Mouse (Mus musculus) embryo, embryonic 9.5 days (tissue): ENCODE data around the gene H2afv.
A peak's percentile ranks its signal among the peaks of the same experiment; 100 is the strongest.

Source experiments
- DNase-seq: peaks from one replicate; pipeline ENCODE4 v3.0.0-alpha.2; 2017; ENCODE audit errors: extremely low spot score

Gene H2afv

DNA sequence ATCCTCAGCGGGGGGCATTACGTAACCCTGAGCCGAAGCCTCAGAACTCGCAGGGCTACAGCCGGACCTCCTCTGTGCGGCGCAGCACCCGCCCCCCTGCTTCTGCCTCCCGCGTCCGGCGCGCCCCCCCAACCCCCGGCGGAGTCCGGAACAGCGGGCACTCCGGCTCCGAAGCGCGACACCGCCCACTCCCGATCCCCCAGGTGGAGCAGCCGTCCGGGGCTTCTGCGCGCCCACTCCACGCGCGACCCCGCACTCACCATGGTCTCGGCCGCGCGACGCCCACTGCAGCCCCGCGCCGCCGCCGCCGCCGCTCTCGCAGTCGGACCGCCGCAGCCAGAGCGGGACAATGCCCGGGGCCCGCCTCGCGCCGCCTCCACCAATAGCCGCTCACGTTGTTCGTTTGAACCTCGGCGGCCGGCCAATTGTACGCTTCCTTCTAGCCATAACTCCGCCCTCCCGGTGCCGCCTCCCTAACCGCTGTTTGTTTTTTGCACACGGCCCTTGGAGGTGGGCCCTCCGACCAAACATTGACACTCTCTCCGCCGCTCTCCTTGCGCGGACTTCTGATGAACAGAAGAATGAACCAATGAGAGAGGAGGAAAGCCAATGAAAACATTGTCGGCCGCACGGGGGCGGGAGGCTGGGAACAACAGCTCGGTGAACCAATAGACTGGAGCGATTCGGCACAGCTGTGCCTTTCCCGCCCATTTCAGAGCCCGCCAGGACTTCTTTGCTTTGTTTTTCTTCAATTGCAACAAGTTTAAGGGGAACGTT, at the start of gene H2afv:
Gene H2afv (minus strand): TSS at position 367 of the 777 bp plus-strand sequence.
- DNase-seq, result peak; percentile 99

DNA sequence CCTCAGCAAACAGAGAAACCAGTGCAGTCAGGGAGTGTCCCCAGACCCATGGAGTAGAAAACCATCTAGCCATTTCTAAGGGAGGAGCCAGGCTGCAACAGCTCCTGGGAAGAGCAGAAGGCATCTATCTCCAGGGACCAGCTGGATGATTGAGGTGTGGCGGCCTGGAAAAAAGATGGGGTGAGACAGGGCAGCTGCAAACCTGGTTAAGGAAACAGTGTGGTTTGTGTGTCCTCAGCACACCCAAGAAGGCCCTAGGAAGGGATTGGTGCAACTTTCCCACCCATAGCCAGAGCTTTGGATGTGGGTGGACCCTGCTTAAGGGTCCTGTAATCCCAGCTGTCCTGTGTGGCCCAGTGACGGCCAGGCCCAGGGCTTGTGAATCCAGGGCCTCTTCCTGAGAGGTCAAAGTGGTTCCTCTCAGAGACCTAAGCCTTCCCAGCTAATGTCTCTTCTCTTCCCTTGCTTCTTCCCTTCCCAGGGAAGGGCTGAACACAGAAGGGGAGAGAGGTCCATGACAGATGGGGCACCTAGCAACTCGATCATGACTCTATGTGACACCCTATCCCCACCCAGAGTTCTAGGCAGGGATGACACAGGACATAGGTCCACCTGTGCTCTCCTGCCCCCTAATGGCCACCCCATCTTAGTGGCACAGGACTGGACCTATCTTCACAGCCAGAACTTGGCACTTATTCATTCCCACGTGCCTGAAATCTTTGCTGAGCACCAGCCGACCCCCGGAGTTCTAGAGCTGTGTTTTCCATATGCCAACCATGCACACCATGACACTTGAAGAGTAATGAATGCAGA, 45.7 kb upstream of the H2afv start:
- no peak for DNase-seq

DNA sequence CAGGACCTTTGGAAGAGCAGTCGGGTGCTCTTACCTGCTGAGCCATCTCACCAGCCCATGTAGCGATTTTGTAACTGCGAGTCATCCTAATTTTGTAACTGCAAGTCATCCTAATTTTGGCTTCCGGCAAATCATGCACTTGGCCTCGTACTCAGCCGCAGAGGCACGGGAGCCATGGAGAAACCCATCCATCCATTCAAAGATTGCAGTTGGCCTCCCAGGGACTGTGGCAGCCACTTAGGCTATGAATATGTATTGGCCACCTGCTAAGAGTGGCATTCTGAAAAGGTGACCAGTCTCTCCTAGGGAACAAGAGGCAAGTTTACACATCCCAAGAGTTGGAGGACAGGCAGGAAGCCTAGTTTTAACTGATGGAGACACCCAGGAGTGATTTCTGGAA, 45.0 kb upstream of the H2afv start:
- no peak for DNase-seq

DNA sequence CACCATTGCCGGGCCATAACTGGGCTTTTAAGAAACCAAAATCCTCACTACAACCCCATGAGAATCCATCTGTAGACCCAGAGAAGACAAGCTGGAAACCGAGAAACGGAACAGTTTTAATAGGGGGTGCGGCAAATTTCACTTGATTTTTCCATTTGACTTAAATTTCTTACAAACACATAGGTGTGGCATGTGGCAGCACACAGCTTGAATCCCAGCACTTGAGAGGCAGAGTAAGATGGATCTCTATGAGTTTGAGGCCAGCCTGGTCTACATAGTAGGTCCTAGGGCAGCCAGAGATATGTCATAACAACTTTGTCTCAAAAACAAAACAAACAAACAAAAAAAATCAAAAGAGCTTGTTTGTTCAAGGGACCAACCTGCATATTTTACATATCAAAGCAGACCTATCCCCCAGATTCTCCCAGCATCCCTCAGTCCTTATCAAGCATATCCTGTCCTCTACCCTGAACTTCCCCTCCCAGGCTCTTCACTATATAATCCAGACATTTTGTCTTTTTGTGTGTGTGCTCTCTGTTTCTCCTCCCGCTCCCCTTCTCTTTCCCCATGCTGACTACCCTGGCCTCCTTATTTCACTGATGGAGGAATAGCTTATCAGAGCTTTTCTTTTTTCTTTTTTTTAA, 43.9 kb upstream of the H2afv start:
- no peak for DNase-seq

DNA sequence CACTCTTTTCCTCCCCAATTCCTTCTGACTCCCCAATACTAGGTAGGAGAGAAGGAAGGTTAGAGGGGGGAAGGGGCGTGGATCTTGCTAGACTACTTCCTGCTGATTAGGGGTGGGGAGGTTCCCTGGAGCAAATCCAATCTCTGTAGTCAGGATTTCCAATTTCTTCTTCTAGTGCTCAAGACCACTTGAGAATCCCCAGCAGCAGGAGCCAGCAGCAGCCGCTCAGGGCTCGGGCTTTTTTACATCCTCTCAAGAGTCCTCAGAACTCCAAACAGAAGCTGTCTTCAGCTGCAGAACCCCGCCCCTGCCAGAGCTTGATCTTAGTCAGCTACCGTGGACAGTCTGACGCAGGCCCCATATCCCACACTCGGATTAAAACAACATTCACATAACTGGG, 43.3 kb upstream of the H2afv start:
- DNase-seq, result no peak

DNA sequence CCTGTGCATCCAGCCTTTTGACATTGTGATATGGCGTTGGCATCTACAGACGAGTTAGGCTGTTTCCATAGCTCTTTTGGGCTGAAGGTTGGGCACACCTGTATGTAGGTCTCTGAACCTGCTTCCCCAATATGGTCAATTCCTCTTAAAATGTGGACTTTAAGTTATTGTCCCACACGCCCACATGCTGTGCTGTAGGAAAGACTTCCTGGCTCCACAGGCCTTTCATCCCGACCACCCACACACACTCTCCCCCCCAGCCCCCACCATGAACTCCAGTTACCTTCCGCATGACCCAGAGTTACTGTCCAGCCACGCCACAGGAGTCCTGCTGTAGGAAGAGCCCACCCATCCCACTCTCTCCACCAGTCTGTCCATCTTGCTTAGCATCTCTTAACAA, 42.7 kb upstream of the H2afv start:
- DNase-seq, result no peak

DNA sequence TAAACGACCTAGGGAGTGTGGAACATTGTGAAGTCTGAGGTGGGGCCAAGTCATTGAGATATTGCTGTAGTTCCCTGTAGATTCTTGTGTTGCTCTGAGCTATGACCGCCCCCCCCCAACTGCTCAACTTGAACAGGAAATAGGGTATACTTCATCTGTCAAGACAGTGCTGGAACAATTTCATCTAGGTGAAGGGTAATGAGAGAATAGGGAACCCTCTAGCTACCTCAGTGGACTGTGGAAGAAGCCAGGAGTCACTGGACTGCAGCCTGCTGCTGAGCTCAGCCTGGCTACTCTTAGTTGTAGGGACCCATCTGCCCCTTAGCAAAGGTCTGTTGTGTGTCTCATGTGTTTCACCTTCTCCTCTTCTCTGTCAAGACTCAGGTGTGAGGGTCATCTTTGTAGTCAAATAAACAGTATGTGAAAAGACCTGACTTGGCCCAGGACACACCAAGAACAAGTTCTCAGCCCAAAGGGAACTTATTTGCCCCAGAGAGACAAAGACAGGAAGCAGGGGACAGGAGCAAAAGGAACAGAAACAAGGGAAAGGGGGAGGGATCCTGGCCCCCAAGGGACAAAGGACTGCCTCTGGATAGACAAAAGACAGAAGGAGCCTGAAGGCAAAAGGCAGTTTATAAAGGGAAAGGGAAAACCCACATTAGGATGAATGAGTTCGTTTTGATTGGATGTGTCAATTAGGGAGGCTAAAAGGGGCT, 40.2 kb upstream of the H2afv start:
- no peak for DNase-seq

DNA sequence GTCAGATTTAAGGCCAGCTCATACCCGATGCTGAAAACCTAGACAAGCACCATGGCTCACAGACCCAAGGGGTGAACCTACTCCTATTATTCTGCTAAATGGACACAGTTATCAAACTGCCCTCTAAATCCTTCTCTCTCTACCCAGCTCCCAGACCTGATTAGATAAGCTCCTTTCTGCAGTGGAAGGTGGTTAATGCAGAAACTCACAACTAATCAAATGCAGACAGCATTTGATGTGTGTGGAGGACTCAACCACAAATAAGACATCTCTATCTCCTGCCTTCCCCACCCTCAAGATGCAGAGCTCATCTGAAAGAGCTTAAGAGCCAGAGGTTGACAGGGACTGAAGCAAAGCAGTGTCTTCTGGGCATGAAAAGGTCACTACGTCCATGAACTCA, 38.9 kb upstream of the H2afv start:
- DNase-seq, result no peak

DNA sequence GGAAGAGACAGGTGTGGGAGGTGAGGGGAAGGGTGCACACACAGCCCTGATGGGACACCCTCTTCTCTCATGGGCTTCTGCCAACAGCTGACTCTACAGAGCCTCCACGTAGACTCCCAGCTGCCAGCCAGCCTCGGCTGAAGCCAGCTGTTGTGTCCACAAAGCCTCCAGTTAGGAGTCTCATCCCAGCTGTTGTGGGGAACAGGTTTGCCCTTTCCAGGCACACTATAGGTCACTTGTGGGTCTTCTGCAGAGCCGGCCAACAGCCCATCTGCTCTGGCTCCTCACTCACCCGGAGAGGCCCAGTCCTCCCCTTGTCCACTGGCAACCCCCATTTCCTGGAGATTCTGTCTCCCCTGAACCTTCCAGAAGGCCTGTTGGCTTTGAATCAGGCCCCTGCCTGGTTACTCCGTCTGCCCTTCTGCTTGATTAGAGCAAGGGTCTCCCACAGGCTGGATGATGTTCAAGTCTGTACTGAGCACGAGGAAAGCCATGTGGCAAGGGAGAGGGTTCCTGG, 37.5 kb upstream of the H2afv start:
- no peak for DNase-seq

DNA sequence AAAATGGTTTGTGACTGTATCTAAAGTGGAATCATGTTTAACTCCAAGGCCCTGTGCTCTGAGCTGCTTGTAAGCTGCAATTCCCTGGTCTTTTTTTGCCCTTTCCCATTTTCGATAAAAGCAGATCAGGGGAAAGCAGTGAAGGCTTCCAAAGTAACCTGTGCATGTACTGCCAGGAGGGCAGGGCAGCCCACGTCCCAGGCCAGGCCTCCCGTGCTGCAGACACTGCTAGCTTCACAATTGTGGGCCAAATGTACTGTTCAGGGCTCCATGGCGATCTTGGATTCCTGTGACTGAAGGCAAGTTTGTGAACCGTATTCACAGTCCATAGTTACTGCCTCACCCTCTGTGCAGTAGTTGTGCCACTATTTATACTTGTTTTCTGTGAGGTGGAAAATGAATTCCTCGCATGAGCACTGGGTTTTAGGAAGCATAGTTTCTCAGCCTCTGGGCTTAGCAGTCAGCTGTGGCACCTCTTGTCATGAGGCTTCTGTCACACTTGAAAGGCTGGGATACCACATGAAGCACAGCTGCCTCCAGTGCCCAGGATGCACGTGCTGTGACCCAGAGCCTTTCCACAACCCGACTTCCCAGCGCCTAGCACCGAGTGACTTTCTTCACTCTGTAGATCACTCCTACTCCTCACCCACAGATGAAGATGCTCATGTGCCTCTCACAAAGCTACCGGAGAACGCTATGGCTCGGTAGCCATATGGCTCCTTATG, 36.6 kb upstream of the H2afv start:
- DNase-seq, result no peak

DNA sequence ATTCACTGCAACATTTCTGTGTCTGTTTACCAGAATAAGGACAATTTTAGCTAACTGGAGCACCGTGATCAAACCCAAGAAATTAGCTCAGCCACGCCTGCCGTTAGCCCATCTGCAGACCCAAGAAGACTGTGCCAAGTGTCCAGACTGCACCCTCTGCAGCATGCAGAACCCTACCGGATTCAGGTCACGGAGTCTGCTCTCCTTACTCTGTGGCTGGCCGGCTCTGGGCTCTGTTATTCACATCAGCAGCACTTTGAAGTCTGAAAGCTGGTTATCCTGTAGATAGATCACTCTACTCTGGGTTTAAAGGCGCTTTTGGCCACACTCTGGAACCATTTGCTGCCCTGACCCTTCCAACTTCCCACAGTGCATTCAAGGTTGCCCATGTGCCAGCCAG, 35.9 kb upstream of the H2afv start:
- DNase-seq, result no peak

DNA sequence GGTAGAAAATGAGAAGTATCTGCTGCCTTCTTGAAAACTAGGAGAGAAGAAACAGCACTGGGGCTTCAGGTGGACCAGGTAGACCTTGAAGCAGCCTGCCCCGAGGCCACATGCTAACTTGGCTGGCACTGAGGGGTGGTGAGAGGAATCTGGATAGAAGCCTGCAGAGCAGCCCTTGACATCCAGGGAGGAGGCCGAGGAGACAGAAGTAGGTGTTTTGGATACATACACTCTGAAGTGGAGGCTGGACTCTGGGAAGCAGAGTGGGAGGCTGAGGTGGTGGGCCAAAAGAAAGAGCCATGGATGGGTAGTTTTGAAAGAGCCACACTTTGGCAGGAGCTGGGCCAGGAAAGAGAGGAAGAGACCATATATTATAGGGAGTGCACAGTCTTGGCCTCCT, 35.0 kb upstream of the H2afv start:
- no peak for DNase-seq

DNA sequence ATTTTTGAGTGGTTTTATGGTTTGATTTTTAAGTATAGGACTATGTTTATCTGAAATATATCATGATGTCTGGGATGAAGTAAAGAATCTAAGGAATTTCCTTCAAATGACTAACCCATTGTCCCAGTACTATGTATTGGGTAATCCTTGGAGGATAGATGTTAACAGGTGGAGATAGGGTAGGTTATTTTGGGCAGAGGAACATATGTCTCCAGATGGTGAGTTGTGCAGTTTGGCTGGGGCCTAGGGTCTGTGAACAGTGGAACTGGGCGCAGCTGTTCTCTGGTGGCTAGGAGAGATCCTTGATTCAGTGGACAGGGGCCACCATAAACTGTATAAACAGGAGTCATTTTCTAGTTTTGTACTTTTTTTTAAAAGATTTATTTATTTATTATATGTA, 33.1 kb upstream of the H2afv start:
- no peak for DNase-seq

DNA sequence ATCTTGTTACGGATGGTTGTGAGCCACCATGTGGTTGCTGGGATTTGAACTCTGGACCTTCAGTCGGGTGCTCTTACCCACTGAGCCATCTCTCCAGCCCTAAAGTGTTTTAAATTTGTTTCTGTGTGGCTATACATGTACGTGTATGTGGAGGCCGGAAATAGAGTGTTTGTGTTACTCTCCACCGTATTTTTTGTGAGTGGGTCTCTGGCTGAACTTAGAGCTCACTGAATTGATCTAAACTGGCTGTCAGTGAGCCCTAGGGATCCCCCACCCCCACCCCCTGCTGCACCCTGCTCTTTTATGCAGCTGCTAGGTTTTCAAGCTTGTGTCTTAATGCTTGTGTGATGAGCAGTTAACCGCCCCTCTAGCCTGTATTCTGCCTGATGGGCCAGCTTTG, 32.6 kb upstream of the H2afv start:
- no peak for DNase-seq

DNA sequence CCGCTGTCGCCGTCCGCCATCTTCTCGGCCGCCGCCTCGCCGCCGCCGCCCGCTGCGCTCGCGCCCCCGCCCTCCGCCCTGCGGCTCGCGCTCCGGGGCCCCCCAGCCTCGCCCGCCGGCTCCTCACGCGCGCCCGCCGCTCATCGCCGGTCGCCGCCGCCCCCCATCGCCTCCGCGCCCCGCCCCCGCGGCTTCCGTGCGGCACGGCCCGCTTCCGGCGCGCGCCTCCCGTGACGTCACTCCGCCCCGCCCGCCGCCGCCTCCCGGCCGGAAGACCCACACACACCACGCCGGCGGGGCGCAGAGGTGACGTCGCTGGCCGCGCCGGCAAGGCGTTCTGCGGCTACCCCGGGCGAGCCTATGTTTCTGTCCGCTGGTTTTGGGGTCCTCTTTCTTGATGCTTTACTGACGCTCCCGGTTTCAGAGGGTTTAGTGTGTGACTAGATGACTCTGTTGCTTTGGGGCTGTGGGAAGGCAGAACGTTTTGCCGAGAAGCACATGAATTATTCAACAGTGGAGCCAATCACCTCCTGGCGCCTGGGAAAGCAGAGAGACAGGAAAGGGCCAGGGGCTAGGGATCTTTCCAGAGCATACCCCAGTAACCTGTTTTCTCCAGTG, 31.7 kb upstream of the H2afv start, which contains the start of gene Purb:
Gene Purb (minus strand): TSS at position 51 of the 618 bp plus-strand sequence.
- peak; percentile 89 for DNase-seq

DNA sequence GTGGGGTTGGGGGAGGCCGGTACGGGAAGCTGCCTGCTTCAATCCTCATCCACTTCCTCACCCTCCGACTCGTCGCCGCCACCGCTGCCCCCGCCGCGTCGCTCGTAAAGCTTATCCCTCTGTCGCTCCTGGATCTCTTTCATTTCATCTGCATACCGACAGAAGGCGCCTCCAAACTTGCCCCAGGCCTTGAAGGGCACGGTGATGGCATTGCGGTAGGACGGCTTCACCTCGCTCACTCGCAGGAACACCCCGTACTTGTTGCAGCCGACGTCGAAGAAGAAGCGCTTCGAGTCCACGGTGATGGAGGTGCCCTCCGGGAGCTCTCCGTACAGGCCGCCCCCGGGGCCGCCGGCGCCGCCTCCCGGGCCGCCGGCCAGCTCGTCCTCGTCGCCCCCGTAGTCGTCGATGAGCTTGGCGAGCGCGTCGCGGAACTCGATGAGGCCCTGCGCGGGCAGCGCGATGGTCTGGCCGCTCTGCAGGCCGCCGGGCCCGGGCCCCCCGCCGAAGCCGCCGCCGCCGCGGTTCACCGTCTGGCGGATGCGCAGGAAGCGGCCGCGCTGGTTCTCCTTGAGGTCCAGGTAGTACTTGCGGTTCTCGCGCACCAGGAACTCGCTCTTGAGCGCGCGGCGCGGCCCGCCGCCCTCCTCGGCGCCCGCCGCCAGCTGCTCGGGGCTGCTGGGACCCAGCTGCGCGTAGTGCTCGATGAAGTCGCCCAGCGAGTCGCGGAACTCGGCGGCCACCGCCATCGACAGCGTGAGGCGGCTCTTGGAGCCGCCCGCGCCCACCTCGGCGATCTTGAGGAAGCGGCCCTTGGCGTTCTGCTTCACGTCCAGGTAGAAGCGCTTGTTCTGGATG, 30.9 kb upstream of the H2afv start:
- DNase-seq, result peak; percentile 66

DNA sequence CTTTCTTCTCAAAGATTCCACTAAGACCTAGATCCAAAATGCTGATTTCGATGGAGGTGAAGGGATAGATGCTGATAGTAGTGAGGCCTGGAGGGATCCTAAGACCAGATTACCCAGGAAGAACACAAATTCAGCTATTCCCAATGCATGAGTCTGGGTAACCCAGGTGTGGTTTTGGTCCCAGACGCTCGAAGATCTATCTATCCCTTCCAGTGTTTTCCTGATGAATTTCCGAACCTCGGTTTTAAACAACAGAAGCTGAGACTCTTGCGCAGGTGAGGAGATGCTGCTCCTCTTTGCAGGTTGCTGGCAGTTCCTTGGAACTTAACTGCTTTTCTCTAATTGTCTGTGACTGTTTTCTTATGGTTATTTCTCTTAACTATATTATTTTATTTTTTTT, 30.1 kb upstream of the H2afv start:
- no peak for DNase-seq

DNA sequence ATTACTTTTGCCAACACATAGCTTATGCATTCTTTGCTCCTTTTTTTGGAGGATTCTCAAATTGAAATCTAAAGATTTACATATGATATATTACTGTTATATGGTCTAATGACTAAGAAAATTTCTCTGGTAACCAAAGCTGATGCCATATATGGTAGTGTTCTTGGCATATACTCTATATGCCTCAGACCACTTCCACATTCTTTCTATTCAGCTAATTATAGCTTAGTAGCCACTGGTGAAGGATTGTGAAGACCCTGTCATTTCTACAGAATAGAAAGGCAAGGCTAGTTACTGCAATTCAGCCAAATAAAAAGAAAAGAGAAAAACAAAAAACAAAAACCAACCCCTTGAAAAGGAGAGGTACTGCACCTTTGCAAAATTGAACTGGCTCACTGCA, 27.8 kb upstream of the H2afv start:
- no peak for DNase-seq

DNA sequence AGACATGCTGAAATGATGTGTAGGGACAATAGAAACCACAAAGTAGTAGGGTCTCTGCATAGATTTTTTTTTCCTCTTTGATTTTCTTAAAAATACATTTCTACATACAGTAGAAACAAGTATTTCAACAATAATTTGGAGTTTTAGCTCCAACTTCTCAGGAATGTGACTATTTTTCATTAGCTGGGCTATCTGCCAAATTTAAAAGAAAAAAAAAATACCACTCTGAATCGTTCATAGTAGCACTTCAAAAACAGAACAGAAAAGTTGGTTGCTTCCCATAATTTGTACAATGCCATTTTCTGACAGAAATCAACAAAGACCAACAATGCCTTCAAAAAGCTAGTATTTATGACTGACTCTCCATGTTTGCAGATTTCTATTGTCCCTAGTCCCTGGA, 27.2 kb upstream of the H2afv start:
- no peak for DNase-seq

DNA sequence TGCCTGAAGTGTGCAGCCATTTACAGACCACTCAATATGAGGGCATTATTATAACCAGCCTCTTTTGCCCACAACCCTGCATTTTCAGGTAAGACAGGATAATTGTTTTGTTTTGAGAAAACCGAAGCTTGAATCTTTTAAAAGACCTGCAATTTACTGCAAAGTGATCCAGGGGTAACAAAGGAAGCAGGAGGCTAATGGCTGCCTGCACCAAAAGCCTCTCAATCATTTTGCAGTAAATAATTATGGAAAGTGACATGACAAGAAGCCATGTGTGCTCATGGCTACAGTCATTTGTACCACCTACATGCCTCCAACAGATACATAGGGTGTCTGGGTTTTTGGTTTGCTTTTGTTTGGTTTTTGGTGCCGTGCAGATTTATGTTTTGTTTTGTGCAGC, 26.8 kb upstream of the H2afv start:
- no peak for DNase-seq
